Mouse (Mus musculus): ENCODE measurements around the gene Dgkg. TPM values are rescaled to one million over a fixed set of nuclear protein-coding genes. Genes with fewer than 3 reads are reported as not detected.

The Dgkg gene
- polyA plus RNA-seq, 1 experiment from 2014 or later: 0.20 TPM

GRCm38 (mm10) chr16:22613186-22614073, 43.6 kb downstream of the Dgkg start:
- H3K4me2 ChIP-seq (replicated peaks): no peak overlapping the region
- 73% methylated on average over 9 of the region's 9 CpGs for whole genome bisulfite sequencing
- ATAC-seq (ENCODE audit: low FRiP score, low read depth): no peak
- no peaks in the 10 kb centered on the region for H3K27me3 ChIP-seq (replicated peaks)
- no peaks in the 10 kb centered on the region for H3K36me3 ChIP-seq
- no peak overlapping the region for H3K27ac ChIP-seq
- H3K4me3 ChIP-seq: no peak overlapping the region
- no peak overlapping the region for H3K9ac ChIP-seq
- no peaks in the 10 kb centered on the region for H3K4me1 ChIP-seq
- H3K9me3 ChIP-seq: no peaks in the 10 kb centered on the region

DNA sequence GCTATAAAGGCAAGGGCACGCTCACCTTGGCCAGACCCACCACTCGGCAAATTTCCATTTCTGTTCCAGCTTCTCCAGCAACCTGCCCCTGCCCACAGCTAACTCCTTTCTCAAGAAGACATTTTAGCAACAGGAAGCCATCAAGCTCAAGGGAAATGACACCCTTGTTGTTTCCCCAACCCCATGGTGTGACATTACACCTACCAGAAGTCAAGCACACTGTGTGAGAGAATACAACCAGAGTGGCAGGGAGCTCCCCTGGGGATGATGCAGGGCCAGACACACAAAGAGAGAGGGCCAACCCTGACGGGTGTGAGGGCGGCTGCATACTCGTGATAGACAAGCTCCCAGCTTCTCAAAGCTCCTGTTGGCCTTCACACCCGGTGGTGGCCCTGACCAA, 49.0 kb downstream of the Dgkg start:
- Histone ChIP-seq H3K4me2 (replicated peaks) (no peak overlapping the region), H3K9me3 (no peaks in the 10 kb centered on the region), H3K4me1 (no peaks in the 10 kb centered on the region), H3K27ac (no peak overlapping the region), H3K36me3 (no peaks in the 10 kb centered on the region), H3K9ac (no peak overlapping the region), H3K4me3 (no peak overlapping the region), H3K27me3 (replicated peaks) (no peaks in the 10 kb centered on the region)
- ATAC-seq (ENCODE audit: low FRiP score, low read depth): no peak
- 43% methylated on average over 6 of the region's 6 CpGs for WGBS

GRCm38 (mm10) chr16:22606989-22607388, 50.0 kb downstream of the Dgkg start:
- no peaks in the 10 kb centered on the region for H3K9me3 ChIP-seq
- 90% methylated on average over 4 of the region's 4 CpGs for WGBS
- no peak overlapping the region for H3K4me3 ChIP-seq
- no peak overlapping the region for H3K27ac ChIP-seq
- H3K36me3 ChIP-seq: no peaks in the 10 kb centered on the region
- no peak for ATAC-seq (ENCODE audit: low FRiP score, low read depth)
- no peaks in the 10 kb centered on the region for H3K4me1 ChIP-seq
- H3K4me2 ChIP-seq (replicated peaks): no peak overlapping the region
- no peaks in the 10 kb centered on the region for H3K27me3 ChIP-seq (replicated peaks)
- H3K9ac ChIP-seq: no peak overlapping the region

DNA sequence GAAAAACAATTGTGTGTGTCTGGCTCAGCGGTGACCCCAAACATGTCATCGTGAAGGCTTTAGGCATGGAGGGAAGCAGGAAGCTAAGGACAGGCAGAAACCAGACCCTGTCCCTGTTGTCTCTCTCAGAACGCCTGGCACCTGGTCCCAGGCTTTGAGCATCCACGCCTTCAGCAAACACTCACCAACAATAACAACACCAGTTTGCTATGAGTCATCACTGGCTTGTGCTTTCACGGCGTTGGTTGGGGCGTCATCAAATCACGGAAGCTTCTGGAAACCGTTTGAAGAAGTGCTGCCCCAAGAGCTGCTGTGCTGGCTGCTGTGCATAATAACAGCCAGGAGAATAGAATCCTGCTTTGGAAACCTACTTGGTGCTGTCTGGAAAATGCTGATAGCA, 54.6 kb downstream of the Dgkg start:
- no peaks in the 10 kb centered on the region for H3K27me3 ChIP-seq (replicated peaks)
- no peaks in the 10 kb centered on the region for H3K9me3 ChIP-seq
- H3K9ac ChIP-seq: no peak overlapping the region
- no peak overlapping the region for H3K4me3 ChIP-seq
- no peak overlapping the region for H3K27ac ChIP-seq
- H3K4me1 ChIP-seq: no peaks in the 10 kb centered on the region
- WGBS: 90% methylated on average over 9 of the region's 9 CpGs
- no peaks in the 10 kb centered on the region for H3K36me3 ChIP-seq
- ATAC-seq (ENCODE audit: low FRiP score, low read depth): no peak
- H3K4me2 ChIP-seq (replicated peaks): no peak overlapping the region

DNA sequence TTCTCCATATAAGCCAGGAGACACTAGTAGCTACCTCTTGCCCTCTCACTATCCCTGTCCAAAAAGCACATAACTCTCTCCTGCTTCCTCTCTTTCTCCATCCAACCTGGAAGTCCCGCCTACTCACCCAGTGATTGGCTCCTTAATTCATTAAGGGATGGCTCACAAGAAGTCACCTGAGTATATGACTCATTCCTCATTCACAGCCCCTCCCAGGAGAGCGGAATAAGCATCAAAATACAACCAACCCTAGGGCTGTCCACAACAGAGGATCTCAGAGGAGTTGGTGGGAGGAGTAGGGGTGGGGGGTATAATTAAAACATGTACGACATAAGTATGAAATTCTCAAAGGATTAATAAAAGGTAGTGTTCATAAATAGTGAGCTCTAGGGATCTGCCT, 55.3 kb downstream of the Dgkg start:
- no peak for ATAC-seq (ENCODE audit: low FRiP score, low read depth)
- Histone ChIP-seq H3K4me1 (no peaks in the 10 kb centered on the region), H3K27me3 (replicated peaks) (no peaks in the 10 kb centered on the region), H3K4me2 (replicated peaks) (no peak overlapping the region), H3K36me3 (no peaks in the 10 kb centered on the region), H3K4me3 (no peak overlapping the region), H3K9me3 (no peaks in the 10 kb centered on the region), H3K27ac (no peak overlapping the region), H3K9ac (no peak overlapping the region)
- 85% methylated on average over 3 of the region's 3 CpGs for WGBS

GRCm38 (mm10) chr16:22600108-22600699, 56.8 kb downstream of the Dgkg start:
- whole genome bisulfite sequencing: 91% methylated on average over 4 of the region's 4 CpGs
- Histone ChIP-seq H3K27ac (no peak overlapping the region), H3K36me3 (no peaks in the 10 kb centered on the region), H3K4me3 (no peak overlapping the region), H3K9me3 (no peaks in the 10 kb centered on the region), H3K4me1 (no peaks in the 10 kb centered on the region), H3K9ac (no peak overlapping the region), H3K4me2 (replicated peaks) (no peak overlapping the region), H3K27me3 (replicated peaks) (no peaks in the 10 kb centered on the region)
- no peak for ATAC-seq (ENCODE audit: low FRiP score, low read depth)

- Histone ChIP-seq H3K4me1 (no peaks in the 10 kb centered on the region), H3K27ac (no peak overlapping the region), H3K9me3 (no peaks in the 10 kb centered on the region), H3K9ac (no peak overlapping the region), H3K36me3 (no peaks in the 10 kb centered on the region), H3K4me2 (replicated peaks) (no peak overlapping the region), H3K27me3 (replicated peaks) (no peaks in the 10 kb centered on the region), H3K4me3 (no peak overlapping the region)
- ATAC-seq (ENCODE audit: low FRiP score, low read depth): no peak
- WGBS: 88% methylated on average over 6 of the region's 6 CpGs
Measured at GRCm38 (mm10) chr16:22598741-22599140, 58.3 kb downstream of the Dgkg start.

GRCm38 (mm10) chr16:22596394-22596793, 60.6 kb downstream of the Dgkg start:
- Histone ChIP-seq H3K4me2 (replicated peaks) (no peak overlapping the region), H3K36me3 (no peaks in the 10 kb centered on the region), H3K9ac (no peak overlapping the region), H3K27me3 (replicated peaks) (no peaks in the 10 kb centered on the region), H3K4me1 (no peaks in the 10 kb centered on the region), H3K4me3 (no peak overlapping the region), H3K27ac (no peak overlapping the region), H3K9me3 (no peaks in the 10 kb centered on the region)
- no peak for ATAC-seq (ENCODE audit: low FRiP score, low read depth)
- WGBS: 84% methylated on average over 1 of the region's 1 CpGs

DNA sequence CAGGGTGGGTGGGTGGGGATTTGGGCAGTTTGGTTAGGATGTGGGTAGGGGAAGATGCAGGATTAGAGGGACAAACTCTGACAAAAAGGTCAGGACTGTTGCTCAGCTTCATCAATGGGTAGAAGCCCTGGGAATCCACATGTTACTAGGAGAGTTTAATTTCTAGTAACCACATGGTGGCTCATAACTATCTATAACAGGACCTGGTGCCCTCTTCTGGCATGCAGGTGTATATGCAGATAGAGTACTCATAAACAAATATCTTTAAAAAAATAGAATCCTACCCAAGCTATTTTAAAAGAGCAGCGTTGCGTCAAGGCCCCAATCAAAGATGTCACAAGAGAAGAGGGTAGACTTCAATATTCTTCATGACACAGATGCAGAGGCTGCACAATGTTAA, 63.1 kb downstream of the Dgkg start:
- no peak overlapping the region for H3K4me2 ChIP-seq (replicated peaks)
- no peaks in the 10 kb centered on the region for H3K27me3 ChIP-seq (replicated peaks)
- WGBS: 97% methylated on average over 2 of the region's 2 CpGs
- no peaks in the 10 kb centered on the region for H3K9me3 ChIP-seq
- no peaks in the 10 kb centered on the region for H3K4me1 ChIP-seq
- ATAC-seq (ENCODE audit: low FRiP score, low read depth): no peak
- H3K36me3 ChIP-seq: no peaks in the 10 kb centered on the region
- H3K9ac ChIP-seq: no peak overlapping the region
- no peak overlapping the region for H3K4me3 ChIP-seq
- no peak overlapping the region for H3K27ac ChIP-seq

GRCm38 (mm10) chr16:22589619-22590018, 67.4 kb downstream of the Dgkg start:
- H3K4me3 ChIP-seq: no peak overlapping the region
- no peak overlapping the region for H3K9ac ChIP-seq
- no peaks in the 10 kb centered on the region for H3K9me3 ChIP-seq
- no peak for ATAC-seq (ENCODE audit: low FRiP score, low read depth)
- no peaks in the 10 kb centered on the region for H3K36me3 ChIP-seq
- WGBS: 78% methylated on average over 5 of the region's 5 CpGs
- H3K27ac ChIP-seq: no peak overlapping the region
- H3K4me1 ChIP-seq: no peaks in the 10 kb centered on the region
- no peak overlapping the region for H3K4me2 ChIP-seq (replicated peaks)
- H3K27me3 ChIP-seq (replicated peaks): no peaks in the 10 kb centered on the region

DNA sequence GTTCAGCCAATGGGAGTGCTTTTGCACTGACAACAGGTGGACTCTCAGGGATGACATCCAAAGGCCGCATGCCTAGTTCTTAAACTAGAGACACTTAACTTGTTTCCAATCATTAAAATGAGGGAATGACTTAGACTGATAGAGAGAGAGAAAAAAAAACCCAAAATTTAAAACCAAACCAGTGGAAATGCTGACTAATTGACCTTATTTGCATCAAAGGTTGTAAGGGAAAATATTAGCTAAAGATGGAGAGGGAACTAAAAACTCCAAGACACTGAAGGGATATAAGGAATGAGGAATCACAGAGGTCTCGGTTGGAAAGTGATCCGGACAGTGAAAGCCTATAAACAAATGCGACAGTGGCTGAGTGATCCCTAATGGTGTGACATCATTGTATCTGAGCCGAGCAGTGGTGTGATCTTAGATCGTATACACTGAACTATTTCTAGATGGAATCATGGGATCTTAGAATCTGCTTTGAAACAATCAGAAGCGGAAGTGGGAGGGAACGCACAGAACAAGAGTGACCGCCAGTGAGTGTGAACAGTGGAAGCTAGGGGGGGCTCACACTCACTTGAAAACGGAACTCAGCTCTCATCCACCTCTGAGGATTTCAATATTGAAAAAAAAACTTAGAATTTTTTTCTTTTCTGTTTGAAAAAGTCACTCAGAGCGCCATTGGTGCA, 70.7 kb downstream of the Dgkg start:
- ATAC-seq (ENCODE audit: low FRiP score, low read depth): no peak
- Histone ChIP-seq H3K4me2 (replicated peaks) (no peak overlapping the region), H3K27me3 (replicated peaks) (no peaks in the 10 kb centered on the region), H3K4me1 (0 out of 2 replicates have a peak, but pooled peaks cover 3% of the 10 kb centered on the region), H3K27ac (no peak overlapping the region), H3K4me3 (no peak overlapping the region), H3K9me3 (no peaks in the 10 kb centered on the region), H3K9ac (no peak overlapping the region), H3K36me3 (no peaks in the 10 kb centered on the region)
- 87% methylated on average over 11 of the region's 11 CpGs for WGBS

GRCm38 (mm10) chr16:22585523-22585922, 71.5 kb downstream of the Dgkg start:
- no peak for ATAC-seq (ENCODE audit: low FRiP score, low read depth)

More at GRCm38 (mm10) chr16:22585523-22585922, 71.5 kb downstream of the Dgkg start:
- Histone ChIP-seq H3K9ac (no peak overlapping the region), H3K36me3 (no peaks in the 10 kb centered on the region), H3K27me3 (replicated peaks) (no peaks in the 10 kb centered on the region), H3K4me3 (no peak overlapping the region), H3K4me1 (0 out of 2 replicates have a peak, but pooled peaks cover 3% of the 10 kb centered on the region), H3K9me3 (no peaks in the 10 kb centered on the region), H3K27ac (no peak overlapping the region), H3K4me2 (replicated peaks) (no peak overlapping the region)
- 91% methylated on average over 3 of the region's 3 CpGs for WGBS
